Mouse (Mus musculus) heart, embryonic 11.5 days (tissue): ENCODE results near the gene Sestd1. TPM values are rescaled to one million over a fixed set of nuclear protein-coding genes. Genes with fewer than 3 reads are reported as not detected.

Experiments used
- ATAC-seq: fragments of 200-750 bp; cut with Nextera tagmentation; replicated peaks from 2 replicates; pipeline ENCODE4 v1.8.0; 2017; ENCODE audit warnings: moderate library complexity; ENCODE audit not compliant: insufficient number of reproducible peaks, low FRiP score, low TSS enrichment
- H3K27ac ChIP-seq: fragments of 300-500 bp; sonication (generic); 2 replicates; pipeline ENCODE4 v1.5.1; 2014; ENCODE audit warnings: mild to moderate bottlenecking, low read depth, low read length
- H3K27me3 ChIP-seq: fragments of 300-500 bp; sonication (generic); 2 replicates; pipeline ENCODE4 v1.6.1; 2014; ENCODE audit warnings: mild to moderate bottlenecking, low read length, mixed read lengths; ENCODE audit not compliant: control insufficient read depth, insufficient read depth
- H3K36me3 ChIP-seq: fragments of 300-500 bp; sonication (generic); 2 replicates; pipeline ENCODE4 v1.6.1; 2014; ENCODE audit warnings: mild to moderate bottlenecking, low read length, moderate library complexity, mixed read lengths; ENCODE audit not compliant: control insufficient read depth, insufficient read depth
- H3K4me1 ChIP-seq: fragments of 300-500 bp; sonication (generic); 2 replicates; pipeline ENCODE4 v1.6.1; 2014; ENCODE audit warnings: low read length; ENCODE audit not compliant: control insufficient read depth, insufficient read depth
- H3K4me2 ChIP-seq: fragments of 300-500 bp; sonication (generic); 2 replicates; pipeline ENCODE4 v1.6.1; 2014; ENCODE audit warnings: mild to moderate bottlenecking, moderate library complexity
- H3K4me3 ChIP-seq: fragments of 300-500 bp; sonication (generic); 2 replicates; pipeline ENCODE4 v1.5.1; 2014; ENCODE audit warnings: low read depth, low read length
- H3K9ac ChIP-seq: fragments of 300-500 bp; sonication (generic); 2 replicates; pipeline ENCODE4 v1.6.1; 2014; ENCODE audit warnings: mild to moderate bottlenecking, low read depth, low read length, moderate library complexity
- H3K9me3 ChIP-seq: fragments of 300-500 bp; sonication (generic); replicated peaks from 2 replicates; pipeline ENCODE4 v1.6.1; 2016; ENCODE audit warnings: low read length; ENCODE audit not compliant: control insufficient read depth
- WGBS: fragments of 180-500 bp; shearing (Covaris S2); extraction: QIAGEN DNeasy Blood & Tissue Kit; methylation state at CpG from one replicate; pipeline ENCODE4 v1.1.7; 2014; ENCODE audit not compliant: insufficient replicate concordance; 5-methylcytosine and 5-hydroxymethylcytosine counted together
- polyA plus RNA-seq: library from polyadenylated mRNA; unstranded; fragments of >200 nt; fragmentation: Nextera tagmentation; extraction: Ambion mirVana; gene quantifications from 2 replicates; pipeline ENCODE4 v1.2.1, GENCODE M21; 2014

Sestd1 gene
- polyA plus RNA-seq, 1 experiment from 2014 or later = 12.9 TPM

GRCm38 (mm10) chr2:77249771-77250681, 30.4 kb downstream of the Sestd1 start:
- WGBS = 29% methylated on average over 8 of the region's 8 CpGs
- Histone ChIP-seq H3K9ac (no peak overlapping the region), H3K36me3 (no peaks in the 10 kb centered on the region), H3K4me1 (peaks cover 16% of the 10 kb centered on the region), H3K4me2 (no peak overlapping the region), H3K27me3 (no peaks in the 10 kb centered on the region), H3K9me3 (no peaks in the 10 kb centered on the region), H3K4me3 (no peak overlapping the region), H3K27ac (no peak overlapping the region)
- ATAC-seq = peak; percentile 65; the same call in 1 of the 2 replicates

DNA sequence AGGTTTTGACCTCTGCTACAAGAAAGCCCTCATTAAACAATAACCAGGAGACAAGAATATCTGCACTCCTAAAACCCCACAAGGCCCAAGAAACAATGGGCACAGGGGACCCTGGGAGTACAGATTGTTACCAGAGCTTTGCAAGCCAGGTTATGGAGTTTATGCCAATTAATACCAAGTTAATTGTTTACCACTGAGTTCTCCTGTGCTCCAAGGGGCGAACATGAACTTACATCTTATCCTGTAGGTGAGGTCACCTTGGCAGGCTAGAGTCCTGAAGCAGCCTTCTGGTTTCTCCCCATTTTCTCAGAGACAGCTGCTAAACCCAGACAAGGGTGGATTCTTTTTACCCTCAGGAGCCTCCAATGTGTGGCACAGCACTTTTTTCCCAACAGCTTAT, 32.0 kb downstream of the Sestd1 start:
- no peak overlapping the region for H3K9ac ChIP-seq
- H3K9me3 ChIP-seq = no peaks in the 10 kb centered on the region
- H3K4me1 ChIP-seq = peaks cover 16% of the 10 kb centered on the region
- 81% methylated on average over 1 of the region's 1 CpGs for WGBS
- ATAC-seq = no peak
- no peak overlapping the region for H3K27ac ChIP-seq
- no peak overlapping the region for H3K4me3 ChIP-seq
- H3K27me3 ChIP-seq = no peaks in the 10 kb centered on the region
- no peak overlapping the region for H3K4me2 ChIP-seq
- H3K36me3 ChIP-seq = no peaks in the 10 kb centered on the region

GRCm38 (mm10) chr2:77247200-77247830, 33.1 kb downstream of the Sestd1 start:
- H3K36me3 ChIP-seq = no peaks in the 10 kb centered on the region
- no peak overlapping the region for H3K9ac ChIP-seq
- H3K27me3 ChIP-seq = no peaks in the 10 kb centered on the region
- H3K4me2 ChIP-seq = no peak overlapping the region
- ATAC-seq = no peak
- H3K4me1 ChIP-seq = peaks cover 16% of the 10 kb centered on the region
- no peak overlapping the region for H3K27ac ChIP-seq
- no peak overlapping the region for H3K4me3 ChIP-seq
- H3K9me3 ChIP-seq = no peaks in the 10 kb centered on the region
- 84% methylated on average over 10 of the region's 10 CpGs for WGBS

- no peak overlapping the region for H3K4me2 ChIP-seq
- no peaks in the 10 kb centered on the region for H3K36me3 ChIP-seq
- H3K27ac ChIP-seq = no peak overlapping the region
- H3K4me3 ChIP-seq = no peak overlapping the region
- no peaks in the 10 kb centered on the region for H3K27me3 ChIP-seq
- ATAC-seq = no peak
- WGBS = 61% methylated on average over 3 of the region's 3 CpGs
- no peaks in the 10 kb centered on the region for H3K9me3 ChIP-seq
- H3K4me1 ChIP-seq = peaks cover 16% of the 10 kb centered on the region
- H3K9ac ChIP-seq = 0 out of 2 replicates have a peak overlapping the region, but pooled peaks have one; percentile 28
These were observed 34.6 kb downstream of the Sestd1 start for GRCm38 (mm10) chr2:77245806-77246205.

- Histone ChIP-seq H3K4me2 (no peak overlapping the region), H3K27me3 (no peaks in the 10 kb centered on the region), H3K4me3 (no peak overlapping the region), H3K27ac (no peak overlapping the region), H3K36me3 (0 out of 2 replicates have a peak, but pooled peaks cover 2% of the 10 kb centered on the region), H3K9ac (no peak overlapping the region), H3K9me3 (no peaks in the 10 kb centered on the region), H3K4me1 (peaks cover 9% of the 10 kb centered on the region)
- WGBS = 82% methylated on average over 6 of the region's 6 CpGs
- ATAC-seq = no peak
These were observed 38.1 kb downstream of the Sestd1 start for GRCm38 (mm10) chr2:77242248-77242647.

DNA sequence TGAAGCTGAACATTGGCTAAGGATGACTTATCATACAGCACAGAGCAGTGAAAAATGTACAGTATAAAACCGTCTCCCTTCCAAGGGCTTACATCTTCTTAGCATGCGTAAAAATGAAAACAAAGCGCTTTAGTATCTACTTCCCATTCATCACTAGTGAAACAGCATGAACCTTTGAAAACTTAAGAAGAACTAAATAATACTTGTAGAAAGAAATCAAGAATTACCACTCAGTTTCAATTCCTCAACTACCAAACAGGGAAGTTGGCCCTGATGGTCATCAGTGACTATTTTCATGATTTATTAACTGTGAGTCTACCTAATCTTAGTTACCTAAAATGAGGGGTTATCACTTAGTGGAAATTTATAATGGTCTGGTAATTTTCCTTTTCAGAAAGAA, 41.8 kb downstream of the Sestd1 start:
- ATAC-seq = no peak
- no peak overlapping the region for H3K4me2 ChIP-seq
- H3K27me3 ChIP-seq = no peaks in the 10 kb centered on the region
- WGBS = 92% methylated on average over 3 of the region's 3 CpGs
- no peak overlapping the region for H3K4me3 ChIP-seq
- H3K36me3 ChIP-seq = 0 out of 2 replicates have a peak, but pooled peaks cover 2% of the 10 kb centered on the region
- no peak overlapping the region for H3K27ac ChIP-seq
- no peak overlapping the region for H3K9ac ChIP-seq
- no peaks in the 10 kb centered on the region for H3K9me3 ChIP-seq
- no peaks in the 10 kb centered on the region for H3K4me1 ChIP-seq

DNA sequence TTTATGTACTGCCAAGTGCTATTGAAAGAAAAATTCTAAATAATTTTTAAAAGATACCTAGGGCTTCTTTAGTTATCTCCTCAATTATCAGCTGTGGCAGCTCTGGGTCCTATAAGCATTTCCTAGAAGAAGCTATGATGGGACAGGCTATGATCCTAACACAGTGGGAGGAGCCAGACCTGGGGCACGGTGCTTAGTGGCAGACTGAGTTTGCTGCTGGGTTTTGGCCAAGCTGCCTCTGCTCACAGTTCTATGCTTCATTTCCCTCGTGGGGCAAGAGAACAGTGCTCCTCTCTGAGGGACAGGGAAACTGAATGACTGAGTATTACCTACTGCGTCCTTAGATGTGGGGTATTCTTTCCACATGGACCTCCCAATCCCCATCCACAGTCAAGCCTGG, 42.3 kb downstream of the Sestd1 start:
- Histone ChIP-seq H3K36me3 (0 out of 2 replicates have a peak, but pooled peaks cover 2% of the 10 kb centered on the region), H3K9me3 (no peaks in the 10 kb centered on the region), H3K4me1 (no peaks in the 10 kb centered on the region), H3K9ac (no peak overlapping the region), H3K4me3 (no peak overlapping the region), H3K27ac (no peak overlapping the region), H3K27me3 (no peaks in the 10 kb centered on the region), H3K4me2 (no peak overlapping the region)
- ATAC-seq = no peak
- WGBS = 75% methylated on average over 3 of the region's 3 CpGs

DNA sequence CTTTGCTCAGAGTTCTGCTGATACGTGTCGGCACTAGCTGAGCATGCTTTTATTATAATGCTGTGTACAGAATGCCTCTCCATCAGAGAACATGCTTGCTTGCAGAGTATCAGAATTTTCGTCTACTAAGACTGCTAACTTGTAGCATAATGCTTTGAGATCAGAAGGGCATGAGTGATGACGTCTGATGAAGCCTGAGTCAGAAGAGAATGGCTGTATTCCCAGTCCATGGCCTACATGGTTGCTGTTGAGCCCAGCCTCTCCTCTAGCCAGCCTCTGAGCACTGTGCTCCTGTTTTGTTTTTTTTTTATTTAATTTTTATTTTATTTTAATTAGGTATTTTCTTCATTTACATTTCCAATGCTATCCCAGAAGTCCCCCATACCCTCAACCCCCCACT, 43.5 kb downstream of the Sestd1 start:
- H3K36me3 ChIP-seq = 0 out of 2 replicates have a peak, but pooled peaks cover 5% of the 10 kb centered on the region
- no peaks in the 10 kb centered on the region for H3K9me3 ChIP-seq
- H3K9ac ChIP-seq = no peak overlapping the region
- H3K27ac ChIP-seq = no peak overlapping the region
- no peak overlapping the region for H3K4me3 ChIP-seq
- H3K4me2 ChIP-seq = no peak overlapping the region
- H3K4me1 ChIP-seq = no peaks in the 10 kb centered on the region
- 75% methylated on average over 4 of the region's 4 CpGs for WGBS
- no peak for ATAC-seq
- H3K27me3 ChIP-seq = no peaks in the 10 kb centered on the region
